Mouse (Mus musculus): ENCODE results near the gene Trpv4. TPM values are rescaled to one million over a fixed set of nuclear protein-coding genes. Genes with fewer than 3 reads are reported as not detected.

Gene Trpv4
- polyA plus RNA-seq, 1 experiment from 2014 or later: 2.1 TPM

GRCm38 (mm10) chr5:114594741-114595241 lies 63.4 kb downstream of the Trpv4 start:
- Histone ChIP-seq H3K27me3 (ENCODE audit: control insufficient read depth, insufficient read depth, low read length) (no peaks in the 10 kb centered on the region), H3K9ac (ENCODE audit: low read length) (peak overlapping the region; percentile 27; the same call in 1 of the 2 replicates), H3K9me3 (ENCODE audit: control insufficient read depth, low read length) (no peaks in the 10 kb centered on the region), H3K27ac (replicated peaks) (peak overlapping the region; percentile 81), H3K4me3 (ENCODE audit: low read depth, low read length) (no peak overlapping the region), H3K4me1 (replicated peaks; ENCODE audit: control insufficient read depth, insufficient read depth) (peaks cover 9% of the 10 kb centered on the region; the same call in 1 of the 2 replicates), H3K36me3 (ENCODE audit: control insufficient read depth, insufficient read depth, low read length) (no peaks in the 10 kb centered on the region), H3K4me2 (replicated peaks; ENCODE audit: low read depth) (peak overlapping the region; percentile 31)
- ATAC-seq (ENCODE audit: low FRiP score, low TSS enrichment): peak; percentile 58; the same call in 1 of the 2 replicates
- no peak for DNase-seq (ENCODE audit: low spot score)
- WGBS: 26% methylated on average over 15 of the region's 15 CpGs
- TF ChIP-seq EP300 (optimal IDR thresholded peaks at IDR 0.05): no peak
- TF ChIP-seq CTCF (IDR thresholded peaks at IDR 0.05; ENCODE audit: low read depth): 0 out of 2 replicates have a peak, but pooled peaks have one; percentile 1

- Histone ChIP-seq H3K9me3 (ENCODE audit: control insufficient read depth, low read length) (no peaks in the 10 kb centered on the region), H3K9ac (ENCODE audit: low read length) (no peak overlapping the region)
- 66% methylated on average over 5 of the region's 5 CpGs for WGBS
These were observed 64.3 kb downstream of the Trpv4 start for GRCm38 (mm10) chr5:114593949-114594348.

DNA sequence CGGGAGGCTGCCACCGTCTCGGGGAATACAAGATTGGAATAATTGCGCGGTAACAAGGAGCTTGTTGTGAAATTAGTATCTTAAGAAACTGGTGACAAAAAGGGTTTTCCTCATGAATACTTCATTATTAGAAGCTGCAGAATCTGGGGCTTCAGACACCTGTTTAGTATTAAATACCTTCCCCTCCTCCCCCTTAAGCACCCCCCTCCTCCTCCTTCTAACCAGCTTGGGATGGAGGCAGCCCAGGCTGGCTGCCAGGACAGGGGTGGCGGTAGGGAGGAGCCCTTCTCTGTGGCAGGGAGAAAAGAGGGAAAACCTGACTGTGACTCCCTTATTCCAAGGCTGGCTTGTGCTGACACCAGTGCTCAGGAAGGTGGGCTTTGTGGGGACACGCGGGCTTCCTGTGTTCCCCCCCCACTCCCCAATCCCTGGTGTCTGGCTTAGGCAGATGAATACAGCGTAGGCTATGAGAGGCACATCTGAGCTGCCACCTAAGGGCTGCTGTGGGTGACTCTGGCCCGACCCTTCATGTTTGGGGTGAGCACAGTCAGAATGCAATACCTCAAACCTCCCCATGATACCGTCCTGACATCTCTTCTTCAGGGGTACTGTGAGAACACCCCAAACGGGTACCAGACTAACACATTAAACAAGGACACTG lies 64.9 kb downstream of the Trpv4 start:
- peaks cover 9% of the 10 kb centered on the region; the same call in 1 of the 2 replicates for H3K4me1 ChIP-seq (replicated peaks; ENCODE audit: control insufficient read depth, insufficient read depth)
- no peak overlapping the region for H3K9ac ChIP-seq (ENCODE audit: low read length)
- no peak for TF ChIP-seq EP300 (optimal IDR thresholded peaks at IDR 0.05)
- TF ChIP-seq CTCF (IDR thresholded peaks at IDR 0.05; ENCODE audit: low read depth): no peak
- DNase-seq (ENCODE audit: low spot score) (no peak), ATAC-seq (ENCODE audit: low FRiP score, low TSS enrichment) (no peak)
- no peak overlapping the region for H3K4me2 ChIP-seq (replicated peaks; ENCODE audit: low read depth)
- no peaks in the 10 kb centered on the region for H3K36me3 ChIP-seq (ENCODE audit: control insufficient read depth, insufficient read depth, low read length)
- no peaks in the 10 kb centered on the region for H3K27me3 ChIP-seq (ENCODE audit: control insufficient read depth, insufficient read depth, low read length)
- no peak overlapping the region for H3K4me3 ChIP-seq (ENCODE audit: low read depth, low read length)
- H3K9me3 ChIP-seq (ENCODE audit: control insufficient read depth, low read length): no peaks in the 10 kb centered on the region
- no peak overlapping the region for H3K27ac ChIP-seq (replicated peaks)
- WGBS: 69% methylated on average over 11 of the region's 12 CpGs

More at GRCm38 (mm10) chr5:114593949-114594348, 64.3 kb downstream of the Trpv4 start:
- H3K36me3 ChIP-seq (ENCODE audit: control insufficient read depth, insufficient read depth, low read length): no peaks in the 10 kb centered on the region
- H3K4me3 ChIP-seq (ENCODE audit: low read depth, low read length): no peak overlapping the region
- H3K27ac ChIP-seq (replicated peaks): peak overlapping the region; percentile 81
- ATAC-seq (ENCODE audit: low FRiP score, low TSS enrichment) (0 out of 2 replicates have a peak, but pooled peaks have one; percentile 1), DNase-seq (ENCODE audit: low spot score) (no peak)
- no peak for TF ChIP-seq CTCF (IDR thresholded peaks at IDR 0.05; ENCODE audit: low read depth)
- TF ChIP-seq EP300 (optimal IDR thresholded peaks at IDR 0.05): no peak
- no peak overlapping the region for H3K4me2 ChIP-seq (replicated peaks; ENCODE audit: low read depth)
- peaks cover 9% of the 10 kb centered on the region; the same call in 1 of the 2 replicates for H3K4me1 ChIP-seq (replicated peaks; ENCODE audit: control insufficient read depth, insufficient read depth)
- H3K27me3 ChIP-seq (ENCODE audit: control insufficient read depth, insufficient read depth, low read length): no peaks in the 10 kb centered on the region

GRCm38 (mm10) chr5:114592463-114593160 lies 65.6 kb downstream of the Trpv4 start:
- no peaks in the 10 kb centered on the region for H3K36me3 ChIP-seq (ENCODE audit: control insufficient read depth, insufficient read depth, low read length)
- peaks cover 9% of the 10 kb centered on the region; the same call in 1 of the 2 replicates for H3K4me1 ChIP-seq (replicated peaks; ENCODE audit: control insufficient read depth, insufficient read depth)
- no peak overlapping the region for H3K27ac ChIP-seq (replicated peaks)
- no peaks in the 10 kb centered on the region for H3K9me3 ChIP-seq (ENCODE audit: control insufficient read depth, low read length)
- no peaks in the 10 kb centered on the region for H3K27me3 ChIP-seq (ENCODE audit: control insufficient read depth, insufficient read depth, low read length)
- WGBS: 77% methylated on average over 19 of the region's 19 CpGs
- no peak overlapping the region for H3K4me2 ChIP-seq (replicated peaks; ENCODE audit: low read depth)
- DNase-seq (ENCODE audit: low spot score) (no peak), ATAC-seq (ENCODE audit: low FRiP score, low TSS enrichment) (no peak)
- H3K9ac ChIP-seq (ENCODE audit: low read length): no peak overlapping the region
- TF ChIP-seq EP300 (optimal IDR thresholded peaks at IDR 0.05) (no peak), CTCF (IDR thresholded peaks at IDR 0.05; ENCODE audit: low read depth) (no peak)
- no peak overlapping the region for H3K4me3 ChIP-seq (ENCODE audit: low read depth, low read length)

- Histone ChIP-seq H3K4me1 (replicated peaks; ENCODE audit: control insufficient read depth, insufficient read depth) (peaks cover 6% of the 10 kb centered on the region; the same call in 1 of the 2 replicates), H3K36me3 (ENCODE audit: control insufficient read depth, insufficient read depth, low read length) (no peaks in the 10 kb centered on the region), H3K27me3 (ENCODE audit: control insufficient read depth, insufficient read depth, low read length) (no peaks in the 10 kb centered on the region), H3K4me3 (ENCODE audit: low read depth, low read length) (no peak overlapping the region), H3K27ac (replicated peaks) (no peak overlapping the region), H3K9me3 (ENCODE audit: control insufficient read depth, low read length) (no peaks in the 10 kb centered on the region), H3K9ac (ENCODE audit: low read length) (no peak overlapping the region), H3K4me2 (replicated peaks; ENCODE audit: low read depth) (no peak overlapping the region)
- ATAC-seq (ENCODE audit: low FRiP score, low TSS enrichment) (no peak), DNase-seq (ENCODE audit: low spot score) (no peak)
- no peak for TF ChIP-seq CTCF (IDR thresholded peaks at IDR 0.05; ENCODE audit: low read depth)
- no peak for TF ChIP-seq EP300 (optimal IDR thresholded peaks at IDR 0.05)
- 30% methylated on average over 15 of the region's 15 CpGs for WGBS
These were observed 67.1 kb downstream of the Trpv4 start for GRCm38 (mm10) chr5:114591151-114591561.
